Mouse (Mus musculus): Measurements from ENCODE around the gene Gm12185.
"Not testable (repeated sequence)": the region's sequence is repeated elsewhere in the genome, so short reads cannot be mapped to it uniquely, and the experiment has no call there.

The Gm12185 gene

DNA sequence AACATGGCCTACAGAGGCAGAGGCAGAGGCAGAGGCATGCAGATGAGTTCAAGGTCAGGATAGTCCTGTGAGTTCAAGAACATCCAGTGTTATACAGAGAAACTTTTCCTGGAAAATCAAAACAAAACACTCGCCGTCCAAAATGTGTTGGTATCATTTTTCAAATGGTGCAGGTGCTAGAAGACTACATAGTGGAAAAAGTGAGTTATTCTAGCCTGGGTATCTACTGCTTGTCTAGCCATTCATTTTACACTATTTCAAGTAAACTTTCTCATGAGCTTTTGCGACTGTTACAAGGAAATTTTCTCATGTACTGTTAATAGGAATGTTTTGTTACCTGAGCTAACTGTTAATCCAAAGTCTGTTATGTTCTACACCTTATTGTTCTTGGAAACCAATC, 73.6 kb downstream of the Gm12185 start:
- DNase-seq (ENCODE audit: low spot score in 2 of 2): no peak

DNA sequence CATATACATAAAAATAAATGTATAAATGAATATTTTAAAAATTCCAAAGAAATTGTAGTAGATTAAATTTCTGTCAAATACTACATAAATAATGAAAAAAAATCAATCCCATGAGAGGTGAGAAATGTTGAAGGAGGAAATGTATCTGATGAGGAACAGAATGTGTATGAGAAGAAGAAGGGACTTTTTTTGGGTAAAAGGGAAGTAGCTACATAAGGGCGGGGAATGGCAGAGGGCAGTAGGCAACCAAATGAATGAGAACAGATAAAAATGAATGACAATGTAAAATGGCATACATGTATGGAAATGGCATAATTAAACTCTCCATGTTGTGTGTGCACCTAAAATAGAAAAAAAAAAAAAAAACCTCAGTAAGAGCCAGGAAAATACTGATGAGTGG, 78.4 kb downstream of the Gm12185 start:
- DNase-seq (ENCODE audit: low spot score in 2 of 2): no peak

DNA sequence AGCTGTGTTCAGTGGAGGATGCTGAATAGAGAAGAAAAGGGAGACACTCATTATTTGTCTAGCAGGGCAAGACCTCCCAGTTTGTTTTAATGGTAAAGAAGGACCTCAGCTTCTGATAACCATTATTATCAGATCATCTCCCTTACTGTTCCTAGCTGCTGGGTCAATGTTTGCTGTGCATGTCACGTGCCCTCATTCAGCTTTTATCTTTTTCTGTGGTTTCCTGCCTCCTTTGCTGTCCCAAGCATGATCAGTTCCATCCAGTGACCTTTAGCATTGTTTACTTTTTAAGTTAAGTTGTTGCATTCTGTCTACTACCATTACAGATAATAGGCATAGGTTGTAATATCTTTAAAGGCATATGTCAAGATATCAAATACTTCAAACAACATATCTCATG, 83.6 kb downstream of the Gm12185 start:
- DNase-seq (ENCODE audit: low spot score in 2 of 2): no peak

DNA sequence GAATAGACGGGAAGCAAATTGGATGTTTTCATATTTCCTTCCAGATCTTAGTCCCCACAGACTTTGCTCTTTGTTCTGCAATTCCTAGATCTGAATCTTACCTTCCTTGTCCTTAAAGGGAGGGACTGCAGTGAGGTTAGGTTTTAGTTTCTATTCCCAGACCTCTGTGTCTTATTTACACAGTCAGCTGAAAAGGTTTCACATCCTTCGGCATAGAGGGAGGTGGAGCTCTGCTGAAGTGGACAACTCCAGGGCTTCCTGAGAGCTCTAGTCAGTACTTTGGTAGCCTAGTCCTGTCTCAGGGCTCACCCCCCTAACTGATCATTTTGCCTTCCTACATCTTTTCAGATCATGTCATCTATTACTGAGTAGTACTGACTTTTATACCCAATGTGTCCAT, 90.0 kb downstream of the Gm12185 start, which contains the start of gene Gm5431:
Gene Gm5431 (minus strand): TSS at position 194 of the 400 bp plus-strand sequence.
- DNase-seq (ENCODE audit: low spot score in 2 of 2): no peak

- not testable (repeated sequence) for DNase-seq (ENCODE audit: low spot score in 2 of 2)
These were observed 90.5 kb downstream of the Gm12185 start for GRCm38 (mm10) chr11:48901567-48901930.

DNA sequence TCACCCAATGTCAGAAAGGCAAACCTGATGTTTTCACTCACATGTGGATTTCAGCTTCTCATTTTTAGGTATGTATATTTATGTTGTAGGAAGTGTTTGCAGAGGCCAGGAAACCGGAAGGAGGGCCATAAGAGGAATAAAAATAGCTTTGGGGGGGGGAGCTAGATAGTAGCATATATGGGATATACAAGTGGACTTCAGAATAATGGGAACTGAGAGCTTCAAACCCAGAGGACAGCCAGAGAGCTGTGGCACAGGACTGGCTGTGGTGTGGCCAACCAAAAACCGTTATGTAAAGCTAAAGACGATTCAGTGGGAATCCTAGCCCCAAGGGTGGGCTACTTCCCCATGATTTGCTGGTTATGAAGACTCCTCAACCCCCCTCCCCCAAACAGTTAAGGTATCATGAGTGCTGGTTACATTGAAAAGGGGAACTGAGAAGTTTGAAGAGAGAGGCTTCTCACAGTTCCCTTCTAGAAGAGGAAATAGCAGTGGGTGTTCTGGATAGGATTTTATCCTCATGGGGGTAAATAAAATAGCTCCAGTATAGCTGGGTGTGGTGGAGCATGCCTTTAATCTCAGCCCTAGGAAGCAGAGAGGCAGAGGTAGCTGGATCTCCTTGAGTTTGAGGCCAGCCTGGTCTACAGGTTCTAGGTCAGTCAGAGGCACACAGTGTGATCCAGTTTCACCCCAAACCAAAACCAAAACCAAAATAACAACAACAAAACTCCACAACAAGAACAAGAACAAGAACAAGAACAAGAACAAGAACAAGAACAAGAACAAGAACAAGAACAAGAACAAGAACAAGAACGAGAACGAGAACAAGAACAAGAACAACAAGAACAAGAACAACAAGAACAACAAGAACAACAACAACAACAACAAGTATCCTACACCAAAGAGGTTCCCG, 91.1 kb downstream of the Gm12185 start:
- DNase-seq (ENCODE audit: low spot score in 2 of 2): not testable (repeated sequence)

DNA sequence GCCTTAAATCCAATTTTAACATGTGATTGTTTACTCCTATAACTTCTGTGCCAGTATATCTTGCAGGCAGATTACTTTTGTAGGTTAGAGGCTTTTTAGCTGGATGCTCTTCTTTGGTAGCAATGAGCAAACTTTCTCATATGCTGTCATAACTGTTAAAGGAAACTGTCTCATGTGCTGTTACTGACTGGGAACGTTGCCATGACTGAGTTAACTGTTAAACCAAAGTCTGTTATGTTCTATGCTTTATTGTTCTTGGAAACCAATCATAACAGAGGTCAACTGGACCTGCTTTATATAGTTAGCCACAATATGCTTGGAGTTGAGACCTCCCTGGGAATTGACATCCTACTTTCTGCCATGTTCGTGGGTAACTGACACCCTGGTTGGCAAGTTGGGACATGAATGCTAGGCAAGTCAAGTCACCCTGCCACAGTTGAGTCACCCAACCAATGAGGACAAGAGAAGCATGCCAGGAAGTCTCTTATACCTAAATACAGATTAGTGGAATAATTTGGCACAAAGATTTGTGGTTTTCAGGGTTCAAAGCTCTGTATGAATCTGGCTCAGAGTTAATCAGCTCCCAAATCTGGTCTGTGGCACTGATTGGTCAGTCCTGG, 93.1 kb downstream of the Gm12185 start:
- no peak for DNase-seq (ENCODE audit: low spot score in 2 of 2)

- DNase-seq (ENCODE audit: low spot score in 2 of 2): no peak
These were observed 115.3 kb downstream of the Gm12185 start for GRCm38 (mm10) chr11:48876680-48877079.

GRCm38 (mm10) chr11:48875343-48875837, 116.6 kb downstream of the Gm12185 start:
- DNase-seq (ENCODE audit: low spot score in 2 of 2): not testable (repeated sequence)

DNA sequence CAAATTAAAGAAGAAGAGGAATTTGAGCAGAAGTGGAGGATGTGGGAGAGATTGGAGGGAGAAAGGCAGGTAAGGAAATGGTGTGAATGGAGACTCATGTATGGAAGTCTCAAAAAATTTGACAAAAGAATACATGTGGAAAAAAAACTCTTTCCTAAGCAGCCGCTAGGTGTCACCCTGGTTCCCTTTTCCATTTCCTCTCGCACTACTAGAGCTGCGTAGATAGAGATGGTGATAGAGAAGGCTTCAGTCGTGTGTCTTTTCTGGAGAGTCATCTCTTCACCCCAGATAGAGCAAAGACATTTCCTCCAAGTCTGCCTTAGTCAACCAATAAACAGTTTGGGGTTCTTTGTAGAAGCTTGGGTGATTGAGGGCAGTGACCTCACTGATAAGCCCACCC, 117.6 kb downstream of the Gm12185 start:
- no peak for DNase-seq (ENCODE audit: low spot score in 2 of 2)

GRCm38 (mm10) chr11:48873591-48874290, 118.3 kb downstream of the Gm12185 start:
- no peak for DNase-seq (ENCODE audit: low spot score in 2 of 2)

DNA sequence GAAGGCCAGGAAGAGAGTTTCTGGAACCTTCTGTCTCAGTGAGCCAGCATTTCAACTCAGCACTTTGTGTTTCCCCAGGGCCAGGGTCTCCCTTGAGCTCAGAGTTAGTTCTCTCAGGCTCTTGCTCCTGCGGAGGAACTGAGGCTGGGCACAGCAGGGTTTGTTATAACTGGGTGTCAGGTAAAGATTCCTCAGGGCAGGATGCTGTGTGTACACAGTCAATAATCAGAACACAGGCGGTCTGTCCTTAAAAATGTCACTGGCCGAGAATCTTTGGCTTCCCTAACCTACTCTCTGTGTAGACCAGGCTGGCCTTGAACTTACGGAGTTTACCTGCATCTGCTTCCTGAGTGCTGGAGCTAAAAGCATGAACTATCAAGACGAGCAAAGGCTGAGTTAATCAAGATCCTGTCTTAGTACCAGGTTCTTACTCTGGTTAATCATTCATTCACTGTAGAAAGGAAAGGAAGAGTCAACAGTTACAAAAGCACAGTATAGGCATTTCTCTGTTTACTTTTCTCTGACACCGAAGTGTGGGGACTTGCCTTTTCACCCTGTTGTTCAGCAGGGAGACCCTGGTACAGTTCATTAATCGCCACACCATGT, 119.2 kb downstream of the Gm12185 start:
- no peak for DNase-seq (ENCODE audit: low spot score in 2 of 2)

- no peak for DNase-seq (ENCODE audit: low spot score in 2 of 2)
These were observed 120.0 kb downstream of the Gm12185 start for GRCm38 (mm10) chr11:48871817-48872541.

GRCm38 (mm10) chr11:48871201-48871772, 120.7 kb downstream of the Gm12185 start, which contains the start of gene Irgm1:
TSS of gene Irgm1 (minus strand) at chr11:48871683.
- peak in 1 of 2 experiments; percentile 34 for DNase-seq (ENCODE audit: low spot score in 2 of 2)

DNA sequence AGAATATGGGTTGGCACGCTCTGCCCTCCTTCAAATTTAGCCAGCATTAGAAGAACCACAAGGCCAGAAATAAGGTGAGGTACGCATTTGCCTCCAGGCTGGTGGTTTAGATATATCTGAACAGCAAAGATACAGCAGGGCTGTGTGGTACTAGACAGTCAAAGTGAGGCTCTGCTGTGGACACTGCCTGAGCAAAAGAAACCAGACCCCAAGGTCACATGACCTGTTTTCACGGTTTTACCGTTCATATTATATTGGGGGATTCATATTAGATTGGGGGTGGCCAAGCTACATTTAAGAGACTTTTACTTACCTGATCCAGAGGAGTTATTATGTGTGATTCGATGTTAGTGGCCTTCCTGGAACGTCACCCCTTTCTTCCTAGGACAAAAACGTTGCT, 121.2 kb downstream of the Gm12185 start:
- no peak for DNase-seq (ENCODE audit: low spot score in 2 of 2)

GRCm38 (mm10) chr11:48869380-48870110, 122.5 kb downstream of the Gm12185 start:
- DNase-seq (ENCODE audit: low spot score in 2 of 2): no peak

DNA sequence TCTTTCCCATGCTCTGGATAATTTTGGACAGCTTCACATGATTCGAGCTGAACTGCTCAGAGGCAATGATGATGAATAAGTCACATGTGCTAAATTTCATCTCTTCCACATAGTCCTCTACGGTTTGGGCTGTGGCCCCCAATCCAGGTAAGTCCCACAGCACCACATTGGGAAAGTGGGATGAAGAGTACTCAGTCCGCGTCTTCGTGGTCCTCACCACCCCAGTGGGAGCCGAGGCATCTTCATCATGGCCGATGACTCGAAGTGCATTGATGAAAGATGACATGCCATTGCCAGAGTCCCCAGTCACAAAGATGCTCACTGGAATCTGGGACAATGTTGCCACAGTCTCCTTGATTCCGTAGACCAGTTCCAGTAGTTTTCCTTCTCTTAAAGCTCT, 125.5 kb downstream of the Gm12185 start:
- DNase-seq (ENCODE audit: low spot score in 2 of 2): no peak

DNA sequence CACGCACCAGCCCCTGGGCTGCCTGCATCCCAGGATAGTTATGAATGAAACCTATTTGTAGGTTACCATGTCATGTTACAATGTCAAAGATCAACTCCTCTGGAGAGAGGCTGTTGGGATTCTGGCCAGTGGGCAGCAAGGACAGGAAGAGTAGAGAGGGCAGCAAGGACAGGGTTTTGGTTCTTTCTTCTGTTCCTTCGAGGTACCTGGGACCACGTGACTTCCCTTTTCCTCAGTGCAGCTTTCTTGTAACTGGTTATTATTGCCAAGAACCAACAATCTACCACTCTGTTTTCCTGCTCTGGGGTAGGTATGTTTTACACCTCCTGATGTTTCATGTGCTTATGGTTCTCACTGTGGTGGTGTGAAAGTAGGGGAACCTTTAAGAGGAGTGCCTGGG, 128.2 kb downstream of the Gm12185 start:
- no peak for DNase-seq (ENCODE audit: low spot score in 2 of 2)

GRCm38 (mm10) chr11:48862784-48863319, 129.2 kb downstream of the Gm12185 start:
- DNase-seq (ENCODE audit: low spot score in 2 of 2): no peak

DNA sequence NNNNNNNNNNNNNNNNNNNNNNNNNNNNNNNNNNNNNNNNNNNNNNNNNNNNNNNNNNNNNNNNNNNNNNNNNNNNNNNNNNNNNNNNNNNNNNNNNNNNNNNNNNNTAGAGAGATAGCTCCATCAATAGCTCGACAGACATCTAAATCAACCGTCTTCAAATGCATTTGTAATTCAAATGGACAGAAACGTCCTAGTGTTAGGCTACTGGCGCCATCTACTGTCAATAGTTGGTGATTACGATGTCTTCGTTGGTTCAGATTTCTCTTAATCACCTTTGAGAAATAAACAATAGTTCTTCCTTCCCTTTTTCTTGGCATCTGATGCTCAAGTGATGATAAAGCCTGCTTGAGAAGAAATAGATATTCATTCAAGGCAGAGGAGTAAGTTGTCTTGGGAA, 133.0 kb downstream of the Gm12185 start:
- no peak for DNase-seq (ENCODE audit: low spot score in 2 of 2)

Measured in frontal cortex, postnatal 10 days (tissue).